Mouse (Mus musculus) bone marrow macrophage, adult 2 months (primary cell): Measurements from ENCODE around the gene Pou3f1. TPM values are rescaled to one million over a fixed set of nuclear protein-coding genes. Genes with fewer than 3 reads are reported as not detected.

ENCODE experiments used
- H3K27ac ChIP-seq: 2 replicates; pipeline ENCODE4 v1.5.1; 2012; ENCODE audit warnings: low read depth, low read length; ENCODE audit not compliant: insufficient read depth
- H3K4me1 ChIP-seq: 2 replicates; pipeline ENCODE4 v1.6.1; 2012; ENCODE audit warnings: low read length; ENCODE audit not compliant: control insufficient read depth, insufficient read depth
- H3K4me3 ChIP-seq: 2 replicates; pipeline ENCODE4 v1.5.1; 2012; ENCODE audit warnings: mild to moderate bottlenecking, low read length, moderate library complexity; ENCODE audit not compliant: insufficient read depth
- CTCF ChIP-seq: IDR thresholded peaks from 2 replicates; pipeline ENCODE4 v1.5.1; 2012; ENCODE audit warnings: low read depth, mild to moderate bottlenecking, low read length, moderate library complexity
- POLR2A ChIP-seq: IDR thresholded peaks from 2 replicates; pipeline ENCODE4 v1.6.1; 2012; ENCODE audit warnings: mild to moderate bottlenecking, low read depth, low read length, borderline replicate concordance
- polyA plus RNA-seq: library from polyadenylated mRNA; stranded (reverse); fragments of >200 nt; gene quantifications from 2 replicates; pipeline ENCODE4 v1.2.4, GENCODE M21; 2012; ENCODE audit not compliant: missing spikeins, insufficient read depth, insufficient read length

The Pou3f1 gene
- polyA plus RNA-seq, 1 experiment: not detected

DNA sequence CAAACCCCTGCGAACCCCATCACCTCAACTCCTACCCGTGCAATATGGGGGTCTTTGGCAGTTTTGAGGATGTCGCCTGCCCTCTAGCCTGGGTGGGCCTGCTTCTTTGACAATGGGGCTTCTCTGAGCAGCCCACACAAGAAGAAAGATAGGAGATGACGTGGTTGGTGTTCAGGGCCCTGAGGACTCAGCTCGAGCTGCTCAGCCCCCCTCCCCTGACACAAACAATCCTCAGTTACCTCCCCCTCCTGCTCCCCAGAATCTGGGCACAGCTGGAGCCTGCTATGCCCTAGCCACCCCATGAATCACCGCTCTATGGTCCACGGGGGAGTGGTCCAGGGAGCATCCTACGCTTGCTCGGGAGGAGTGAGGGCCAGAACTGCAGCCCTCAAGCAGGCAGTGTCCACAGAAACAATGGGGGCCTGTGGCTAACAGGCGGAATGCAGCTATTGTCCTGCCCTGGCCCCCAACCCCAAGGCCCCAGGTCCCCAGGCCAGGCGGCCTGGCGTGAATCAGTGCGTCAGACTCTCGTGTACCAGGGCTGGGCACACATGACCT is 10.9 kb downstream of the Pou3f1 start:
- Histone ChIP-seq H3K27ac (no peak overlapping the region), H3K4me3 (no peak overlapping the region), H3K4me1 (no peaks in the 10 kb centered on the region)
- TF ChIP-seq POLR2A: no peak
- no peak for TF ChIP-seq CTCF

DNA sequence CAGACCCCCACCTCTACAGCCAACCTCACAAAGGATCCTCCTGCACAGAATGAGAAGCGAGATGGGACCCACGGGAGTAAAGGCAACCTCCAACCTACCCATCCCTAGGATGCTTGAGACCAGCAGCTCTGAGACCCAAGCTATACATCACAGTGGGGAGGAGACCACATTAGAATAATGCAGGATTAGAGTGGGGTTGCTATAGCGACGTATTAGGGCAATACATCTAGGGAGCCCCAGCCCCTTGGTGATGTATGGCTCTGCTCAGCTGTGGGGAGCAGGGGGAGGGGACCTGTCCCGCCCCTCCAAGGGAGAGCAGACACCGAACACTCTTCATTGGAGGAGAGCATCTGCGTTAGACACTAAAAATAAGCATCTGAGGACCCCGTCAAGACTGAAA is 11.5 kb downstream of the Pou3f1 start:
- Histone ChIP-seq H3K4me1 (no peaks in the 10 kb centered on the region), H3K27ac (no peak overlapping the region), H3K4me3 (no peak overlapping the region)
- TF ChIP-seq POLR2A (no peak), CTCF (no peak)

DNA sequence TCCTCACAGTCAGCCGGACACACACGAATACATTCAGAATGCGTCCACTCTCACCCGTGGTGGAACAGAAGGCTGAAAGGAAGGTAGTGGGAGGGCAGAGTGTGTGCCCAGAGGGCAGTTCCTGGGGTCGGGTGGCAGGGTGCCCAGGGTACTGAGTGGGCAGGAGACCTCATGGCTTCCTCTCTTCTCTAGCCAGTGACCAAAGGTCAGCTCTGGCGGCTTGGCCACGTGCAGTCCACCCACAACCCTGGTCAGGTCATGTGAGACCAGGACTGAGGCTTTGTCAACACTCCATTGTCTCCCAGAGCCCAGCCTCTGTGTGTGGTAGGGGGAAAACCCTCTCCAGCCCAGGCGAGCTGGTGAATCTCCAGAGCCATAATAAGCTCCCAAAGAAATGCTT is 13.6 kb downstream of the Pou3f1 start:
- H3K4me3 ChIP-seq: no peak overlapping the region
- H3K4me1 ChIP-seq: no peaks in the 10 kb centered on the region
- H3K27ac ChIP-seq: no peak overlapping the region
- TF ChIP-seq POLR2A (no peak), CTCF (no peak)

DNA sequence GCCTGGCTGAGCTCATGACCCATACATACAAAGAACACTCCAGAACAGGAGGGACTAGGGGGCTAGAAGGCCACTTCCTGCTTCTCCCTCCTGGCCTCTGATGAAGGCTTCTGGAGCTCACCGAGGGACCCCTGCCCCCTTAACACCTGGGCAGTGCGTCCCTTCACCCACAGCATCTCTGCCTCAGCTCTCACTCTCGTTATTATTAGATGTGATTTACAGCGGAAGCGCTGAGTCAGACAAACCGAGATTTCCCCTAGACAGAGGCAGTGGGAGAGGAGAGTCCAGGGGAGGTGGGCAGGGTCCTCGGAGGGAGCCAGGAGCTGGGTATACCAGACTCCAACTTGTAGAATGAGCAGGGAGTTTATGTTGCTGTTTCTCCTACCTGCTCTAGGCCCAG is 15.0 kb downstream of the Pou3f1 start:
- Histone ChIP-seq H3K27ac (no peak overlapping the region), H3K4me1 (no peaks in the 10 kb centered on the region), H3K4me3 (no peak overlapping the region)
- TF ChIP-seq CTCF (no peak), POLR2A (no peak)

DNA sequence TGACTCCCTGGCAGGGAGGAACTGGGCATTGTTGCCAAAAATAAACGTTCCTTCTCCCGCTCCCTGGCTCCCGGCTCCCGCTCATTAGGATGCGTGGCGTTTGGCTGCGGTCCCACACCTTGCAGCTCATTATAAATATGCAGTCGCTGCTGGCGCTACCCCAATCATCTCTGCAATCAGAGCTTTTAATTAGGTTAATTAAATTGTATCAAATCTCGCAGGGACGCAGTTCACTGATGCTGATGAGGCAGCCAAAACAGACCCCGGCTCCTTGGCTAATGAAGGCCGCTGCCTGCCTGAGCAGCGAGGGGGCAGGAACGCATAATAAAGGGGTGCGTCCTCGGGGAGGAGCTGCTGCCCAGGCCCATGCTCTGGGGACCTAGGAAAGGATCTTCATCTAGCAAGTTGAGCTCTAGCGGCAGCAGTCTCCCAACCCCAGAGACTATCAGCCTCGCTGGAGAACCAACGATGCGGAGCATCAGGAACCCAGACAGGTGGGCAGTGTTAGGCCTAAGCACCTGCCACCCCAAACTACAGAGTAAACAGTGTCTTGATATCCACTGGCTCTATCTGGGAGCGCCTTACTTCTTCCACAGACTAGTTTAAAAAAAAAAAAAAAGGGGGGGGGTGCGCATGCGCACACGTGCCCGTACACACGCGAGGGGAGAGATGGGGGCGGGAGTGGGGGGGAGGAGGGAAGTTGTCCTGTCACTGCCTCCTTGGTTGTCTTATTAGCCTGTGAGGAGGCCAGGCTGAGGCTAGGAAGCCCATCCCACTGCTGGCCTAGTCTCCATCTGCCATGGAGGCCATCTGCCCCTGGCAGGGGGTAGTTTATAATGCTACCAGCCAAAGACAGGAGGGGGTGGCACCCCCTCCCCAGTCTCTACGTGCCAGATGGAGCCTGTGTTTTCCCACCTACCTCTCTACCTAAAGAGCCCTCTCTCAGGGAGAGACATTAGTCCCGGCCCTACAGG is 16.0 kb downstream of the Pou3f1 start:
- H3K27ac ChIP-seq: no peak overlapping the region
- no peaks in the 10 kb centered on the region for H3K4me1 ChIP-seq
- no peak for TF ChIP-seq POLR2A
- no peak for TF ChIP-seq CTCF
- no peak overlapping the region for H3K4me3 ChIP-seq

DNA sequence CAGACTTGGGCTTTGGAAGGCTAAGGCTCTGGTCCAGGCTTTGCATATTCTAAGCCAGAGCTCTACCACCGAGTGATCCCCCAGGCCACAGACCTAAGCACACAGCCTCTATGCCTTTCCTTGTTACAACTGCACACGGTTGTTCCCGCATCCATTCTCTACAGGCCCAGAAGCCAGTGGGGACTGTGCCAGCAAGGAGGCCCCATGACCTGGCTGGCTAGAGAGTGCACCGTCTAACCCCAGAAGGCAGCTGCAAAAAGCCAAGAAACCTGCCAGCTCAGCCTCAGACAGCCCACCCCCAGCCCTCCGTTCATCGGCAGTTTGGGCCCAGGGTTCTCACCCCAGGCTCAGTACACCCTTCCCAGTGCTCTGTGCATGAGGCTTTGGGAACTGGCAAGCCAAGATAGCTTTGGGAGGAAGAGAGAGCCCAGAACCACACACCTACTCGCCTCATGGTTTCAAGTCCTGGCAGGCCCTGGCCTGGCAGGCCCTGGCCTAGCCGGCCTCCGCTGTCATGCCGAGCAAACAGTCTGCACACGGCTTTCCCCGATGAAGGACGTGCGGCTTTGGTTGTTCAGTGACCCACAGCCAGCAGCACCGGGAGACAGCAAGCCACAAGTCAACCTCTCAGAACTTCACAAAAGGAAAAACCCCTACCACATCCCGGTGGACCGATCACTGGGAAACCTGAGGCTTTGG is 17.9 kb downstream of the Pou3f1 start:
- Histone ChIP-seq H3K27ac (no peak overlapping the region), H3K4me3 (no peak overlapping the region), H3K4me1 (no peaks in the 10 kb centered on the region)
- TF ChIP-seq CTCF: no peak
- TF ChIP-seq POLR2A: no peak

DNA sequence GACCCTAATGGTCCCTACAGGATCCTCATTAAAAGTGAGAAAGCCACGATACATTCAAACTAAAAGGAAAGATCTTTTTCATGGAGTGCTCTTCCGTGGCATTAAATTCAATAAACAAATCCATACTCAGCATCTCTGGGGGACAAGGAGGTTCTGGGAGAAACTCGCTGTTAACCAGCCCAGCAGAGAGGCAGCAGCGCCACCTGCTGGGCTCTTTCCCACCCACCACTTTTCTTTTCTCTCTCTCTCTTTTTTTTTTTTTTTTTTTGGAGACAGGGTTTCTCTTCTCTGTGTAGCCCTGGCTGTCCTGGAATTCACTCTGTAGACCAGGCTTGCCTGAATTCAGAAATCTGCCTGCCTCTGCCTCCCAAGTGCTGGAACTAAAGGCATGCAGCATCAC is 18.4 kb downstream of the Pou3f1 start:
- Histone ChIP-seq H3K4me1 (no peaks in the 10 kb centered on the region), H3K27ac (no peak overlapping the region), H3K4me3 (no peak overlapping the region)
- TF ChIP-seq CTCF (peak; percentile 66; the same call in 1 of the 2 replicates), POLR2A (no peak)

DNA sequence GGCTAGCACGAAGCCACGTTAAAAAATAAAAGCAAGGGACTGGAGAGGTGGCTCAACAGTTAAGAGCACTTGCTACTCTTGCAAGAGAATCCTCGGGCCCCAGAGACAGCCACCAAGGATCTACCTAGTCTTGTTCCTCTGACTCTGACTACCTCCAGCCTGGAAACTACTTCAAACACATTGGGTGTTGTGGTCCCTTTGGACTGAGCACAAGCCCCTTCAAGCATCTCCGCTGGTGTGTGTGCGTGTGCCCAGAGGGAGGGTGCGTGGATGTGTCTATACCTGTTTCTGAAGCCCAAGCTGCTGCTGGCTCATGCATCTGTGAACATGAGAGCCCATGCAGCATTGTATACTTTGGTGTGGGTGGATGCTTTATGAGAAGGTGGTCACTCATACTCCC is 19.4 kb downstream of the Pou3f1 start:
- TF ChIP-seq POLR2A: no peak
- no peak for TF ChIP-seq CTCF
- Histone ChIP-seq H3K4me3 (no peak overlapping the region), H3K4me1 (no peaks in the 10 kb centered on the region), H3K27ac (no peak overlapping the region)

DNA sequence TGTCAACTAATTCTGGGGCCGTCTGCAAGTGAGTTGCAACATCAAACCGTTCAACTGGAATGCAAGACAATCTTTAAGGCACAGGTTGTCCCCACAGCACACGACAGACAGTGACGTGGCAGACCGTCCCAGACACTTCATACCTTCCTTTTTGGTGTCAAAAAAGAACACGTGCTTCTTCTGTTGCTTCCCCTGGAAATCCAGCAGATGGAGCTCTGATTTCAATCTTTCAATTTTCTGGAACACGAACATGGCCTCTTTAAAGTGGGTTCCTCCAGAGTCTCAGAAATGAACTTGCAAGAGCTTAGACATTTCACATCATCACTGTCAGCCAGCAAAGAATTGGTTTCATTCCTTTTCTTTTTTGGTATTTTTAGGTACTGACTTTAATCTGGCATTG is 25.7 kb downstream of the Pou3f1 start:
- Histone ChIP-seq H3K27ac (no peak overlapping the region), H3K4me3 (no peak overlapping the region), H3K4me1 (peaks cover 18% of the 10 kb centered on the region)
- TF ChIP-seq CTCF (0 out of 2 replicates have a peak, but pooled peaks have one; percentile 18), POLR2A (no peak)

DNA sequence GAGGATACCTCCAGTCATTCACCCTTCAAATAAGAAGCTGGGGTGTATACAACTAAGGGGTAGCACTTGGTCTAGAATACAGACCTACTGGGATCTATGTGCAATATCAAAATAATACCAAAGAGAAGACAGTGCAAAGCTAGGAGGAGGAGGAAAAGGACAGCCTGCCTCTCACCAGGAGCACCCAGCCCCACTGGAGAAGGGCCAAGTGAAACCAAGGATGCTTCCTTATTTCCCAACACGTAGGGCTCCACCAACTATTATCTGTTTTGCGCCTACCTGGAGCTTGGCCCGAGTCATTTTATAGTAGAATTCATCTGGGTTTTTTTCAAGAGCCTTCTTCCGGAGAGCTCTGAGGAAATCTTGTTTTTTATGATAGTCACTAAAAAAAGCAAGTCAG is 26.9 kb downstream of the Pou3f1 start:
- Histone ChIP-seq H3K4me1 (peaks cover 18% of the 10 kb centered on the region), H3K4me3 (no peak overlapping the region), H3K27ac (no peak overlapping the region)
- TF ChIP-seq CTCF: no peak
- no peak for TF ChIP-seq POLR2A
